Mouse (Mus musculus) C2C12 (cell line): ENCODE results near the gene Anapc7.

Experiments used
- CEBPB ChIP-seq: IDR thresholded peaks from one replicate; pipeline ENCODE4 v1.6.1; 2011; ENCODE audit warnings: low read depth, mild to moderate bottlenecking, control low read depth, moderate library complexity
- MYOG ChIP-seq: IDR thresholded peaks from one replicate; pipeline ENCODE4 v1.6.1; 2011; ENCODE audit not compliant: control insufficient read depth, insufficient read length; ENCODE audit errors: extremely low read depth

- no peak for TF ChIP-seq MYOG
- TF ChIP-seq CEBPB, result no peak
Measured at GRCm38 (mm10) chr5:122377101-122377833, 44.2 kb upstream of the Anapc7 start.
